Mouse (Mus musculus): ENCODE measurements around the gene Spata3. TPM values are rescaled to one million over a fixed set of nuclear protein-coding genes. Genes with fewer than 3 reads are reported as not detected.

Spata3 gene
- total and polyA plus RNA-seq, 3 experiments, result 0.80 TPM; not detected in 2

GRCm38 (mm10) chr1:86062523-86062922 is 45.9 kb downstream of the Spata3 start:
- WGBS, result 72% methylated on average over 6 of the region's 6 CpGs
- H3K4me3 ChIP-seq, result no peak overlapping the region
- H3K27me3 ChIP-seq (ENCODE audit: control insufficient read depth, insufficient read depth, low read length), result no peaks in the 10 kb centered on the region
- peaks cover 6% of the 10 kb centered on the region for H3K36me3 ChIP-seq (ENCODE audit: control insufficient read depth, insufficient read depth, low read length)
- H3K9ac ChIP-seq (ENCODE audit: low read depth, low read length), result no peak overlapping the region
- intact Hi-C loops (cut with DNase I), result loop anchor here (5.0 to 10.0 kb wide), 3 partner anchors 90 to 1162 kb away; partner anchors contain the start of genes Armc9 and Ncl
- no peak for TF ChIP-seq EP300 (IDR thresholded peaks at IDR 0.05; ENCODE audit: insufficient read depth, low read depth, low read length)
- peak; percentile 58 for TF ChIP-seq CTCF (IDR thresholded peaks at IDR 0.05)
- H3K4me1 ChIP-seq (ENCODE audit: control insufficient read depth, insufficient read depth, low read length), result peaks cover 6% of the 10 kb centered on the region
- DNase-seq, result no peak
- no peak overlapping the region for H3K27ac ChIP-seq
- H3K79me2 ChIP-seq (replicated peaks; ENCODE audit: control insufficient read depth, insufficient read depth, low read length), result peaks cover 5% of the 10 kb centered on the region

- DNase-seq, result peak; percentile 90 to 92
- Histone ChIP-seq H3K36me3 (ENCODE audit: control insufficient read depth, insufficient read depth, low read length) (peaks cover 6% of the 10 kb centered on the region), H3K9ac (ENCODE audit: low read depth, low read length) (peak within 1 kb of the TSS; percentile 99), H3K4me3 (peak within 1 kb of the TSS; percentile 91), H3K27me3 (ENCODE audit: control insufficient read depth, insufficient read depth, low read length) (no peaks in the 10 kb centered on the region), H3K27ac (peak within 1 kb of the TSS; percentile 97), H3K4me1 (ENCODE audit: control insufficient read depth, insufficient read depth, low read length) (peaks cover 5% of the 10 kb centered on the region), H3K79me2 (replicated peaks; ENCODE audit: control insufficient read depth, insufficient read depth, low read length) (peaks cover 7% of the 10 kb centered on the region)
- TF ChIP-seq POLR2A (IDR thresholded peaks at IDR 0.05; ENCODE audit: insufficient read depth, low read depth, low read length) (peak; percentile 55), CTCF (IDR thresholded peaks at IDR 0.05) (peak; percentile 92), EP300 (IDR thresholded peaks at IDR 0.05; ENCODE audit: insufficient read depth, low read depth, low read length) (0 out of 2 replicates have a peak, but pooled peaks have one; percentile 59)
- intact Hi-C loops (cut with DNase I), result loop anchor here (5.0 to 10.0 kb wide), 3 partner anchors 88 to 1160 kb away; partner anchors contain the start of genes Armc9 and Ncl
- under 1% methylated on average over 45 of the region's 47 CpGs for WGBS
These were observed 47.8 kb downstream of the Spata3 start, which contains the start of gene Psmd1 for GRCm38 (mm10) chr1:86064271-86064991. TSS of gene Psmd1 (plus strand) at chr1:86064387.

GRCm38 (mm10) chr1:86076565-86076964 is 59.9 kb downstream of the Spata3 start:
- TF ChIP-seq EP300 (IDR thresholded peaks at IDR 0.05; ENCODE audit: insufficient read depth, low read depth, low read length), result no peak
- no peak for TF ChIP-seq POLR2A (IDR thresholded peaks at IDR 0.05; ENCODE audit: insufficient read depth, low read depth, low read length)
- TF ChIP-seq CTCF (IDR thresholded peaks at IDR 0.05), result no peak
- WGBS, result 92% methylated on average over 2 of the region's 2 CpGs
- no peak overlapping the region for H3K4me3 ChIP-seq
- H3K27me3 ChIP-seq (ENCODE audit: control insufficient read depth, insufficient read depth, low read length), result no peaks in the 10 kb centered on the region
- H3K27ac ChIP-seq, result no peak overlapping the region
- no peak overlapping the region for H3K9ac ChIP-seq (ENCODE audit: low read depth, low read length)
- H3K79me2 ChIP-seq (replicated peaks; ENCODE audit: control insufficient read depth, insufficient read depth, low read length), result no peaks in the 10 kb centered on the region
- intact Hi-C loops (cut with DNase I), result no loop called here
- no peaks in the 10 kb centered on the region; the same call in none of the 2 replicates for H3K36me3 ChIP-seq (ENCODE audit: control insufficient read depth, insufficient read depth, low read length)
- H3K4me1 ChIP-seq (ENCODE audit: control insufficient read depth, insufficient read depth, low read length), result no peaks in the 10 kb centered on the region
- DNase-seq, result no peak

Other genes starting within 250 kb of the Spata3 start
- under 1 TPM; 0.20 to 0.37 TPM for gene A630001G21Rik, start 238.2 kb upstream of the Spata3 start, total RNA-seq (2021)
- gene A630001G21Rik, start 238.2 kb upstream of the Spata3 start, polyA plus RNA-seq (2012; rRNA removed), result 1.2 and 1.3 TPM in 2 replicates
- 100 to 1,000 TPM; 113 to 118 TPM for gene Cab39, start 223.4 kb upstream of the Spata3 start, total RNA-seq (2021)
- gene Cab39, start 223.4 kb upstream of the Spata3 start, polyA plus RNA-seq (2012; rRNA removed), result 36.7 and 59.1 TPM in 2 replicates
- gene Itm2c, start 122.5 kb upstream of the Spata3 start, total RNA-seq (2021), result 10 to 100 TPM; 60.3 to 62.0 TPM
- gene Itm2c, start 122.5 kb upstream of the Spata3 start, polyA plus RNA-seq (2012; rRNA removed), result 101 and 137 TPM in 2 replicates
- gene 4933407L21Rik, start 88.3 kb upstream of the Spata3 start, total RNA-seq (2021), result not detected
- gene 4933407L21Rik, start 88.3 kb upstream of the Spata3 start, polyA plus RNA-seq (2012; rRNA removed), result not detected in 2 replicates
- not detected for gene Gpr55, start 55.8 kb upstream of the Spata3 start, total RNA-seq (2021)
- 0.03 TPM in 1 of 2 replicates, not detected in the other for gene Gpr55, start 55.8 kb upstream of the Spata3 start, polyA plus RNA-seq (2012; rRNA removed)
- gene 2810459M11Rik, start 29.0 kb downstream of the Spata3 start, total RNA-seq (2021), result not detected
- 0.06 TPM in 1 of 2 replicates, not detected in the other for gene 2810459M11Rik, start 29.0 kb downstream of the Spata3 start, polyA plus RNA-seq (2012; rRNA removed)
- gene Psmd1, start 47.6 kb downstream of the Spata3 start, total RNA-seq (2021), result 100 to 1,000 TPM in 1 of 2 experiments, 10 to 100 TPM in 1; 91.6 to 104 TPM
- 65.0 and 102 TPM in 2 replicates for gene Psmd1, start 47.6 kb downstream of the Spata3 start, polyA plus RNA-seq (2012; rRNA removed)
- gene Htr2b, start 95.2 kb downstream of the Spata3 start, total RNA-seq (2021), result under 1 TPM; 0.50 to 0.61 TPM
- 0.53 and 0.62 TPM in 2 replicates for gene Htr2b, start 95.2 kb downstream of the Spata3 start, polyA plus RNA-seq (2012; rRNA removed)
- under 1 TPM in 1 of 2 experiments, not detected in 1; 0.57 TPM for gene Gm21972, start 116.8 kb downstream of the Spata3 start, total RNA-seq (2021)
- gene Gm21972, start 116.8 kb downstream of the Spata3 start, polyA plus RNA-seq (2012; rRNA removed), result not detected in 2 replicates
- 1 to 10 TPM; 3.5 TPM for gene Armc9, start 138.0 kb downstream of the Spata3 start, total RNA-seq (2021)
- 1.6 and 2.4 TPM in 2 replicates for gene Armc9, start 138.0 kb downstream of the Spata3 start, polyA plus RNA-seq (2012; rRNA removed)

Measured in heart, adult 2 months (tissue).